Mouse (Mus musculus) limb, embryonic 15.5 days (tissue): ENCODE results near the gene Mki67. TPM values are rescaled to one million over a fixed set of nuclear protein-coding genes. Genes with fewer than 3 reads are reported as not detected.

Source experiments
- ATAC-seq: fragments of 200-750 bp; cut with Nextera tagmentation; 2 replicates; pipeline ENCODE4 v1.8.0; 2017; ENCODE audit warnings: low read depth, moderate TSS enrichment; ENCODE audit not compliant: insufficient number of reproducible peaks, low FRiP score, low TSS enrichment
- H3K27ac ChIP-seq: fragments of 300-500 bp; sonication (generic); 2 replicates; pipeline ENCODE4 v1.5.1; 2015; ENCODE audit warnings: moderate library complexity, mild to moderate bottlenecking, inconsistent platforms
- H3K27me3 ChIP-seq: fragments of 300-500 bp; sonication (generic); 2 replicates; pipeline ENCODE4 v1.6.1; 2015; ENCODE audit warnings: inconsistent platforms
- H3K36me3 ChIP-seq: fragments of 300-500 bp; sonication (generic); 2 replicates; pipeline ENCODE4 v1.6.1; 2015; ENCODE audit warnings: inconsistent platforms
- H3K4me1 ChIP-seq: fragments of 300-500 bp; sonication (generic); 2 replicates; pipeline ENCODE4 v1.6.1; 2015; ENCODE audit warnings: inconsistent platforms
- H3K4me2 ChIP-seq: fragments of 300-500 bp; sonication (generic); 2 replicates; pipeline ENCODE4 v1.6.1; 2015; ENCODE audit warnings: mild to moderate bottlenecking, inconsistent platforms
- H3K4me3 ChIP-seq: fragments of 300-500 bp; sonication (generic); 2 replicates; pipeline ENCODE4 v1.5.1; 2015; ENCODE audit warnings: mild to moderate bottlenecking, inconsistent platforms
- H3K9ac ChIP-seq: fragments of 300-500 bp; sonication (generic); 2 replicates; pipeline ENCODE4 v1.6.1; 2015; ENCODE audit warnings: inconsistent platforms
- H3K9me3 ChIP-seq: fragments of 300-500 bp; sonication (generic); 2 replicates; pipeline ENCODE4 v1.6.1; 2016; ENCODE audit warnings: inconsistent platforms
- WGBS: fragments of 180-500 bp; shearing (Covaris S2); methylation state at CpG from one replicate; pipeline ENCODE4 v1.1.7; 2015; 5-methylcytosine and 5-hydroxymethylcytosine counted together
- polyA plus RNA-seq: library from polyadenylated mRNA; unstranded; fragments of >200 nt; fragmentation: Nextera tagmentation; extraction: Ambion mirVana; gene quantifications from 2 replicates; pipeline ENCODE4 v1.2.1, GENCODE M21; 2015

Gene Mki67
- polyA plus RNA-seq, 1 experiment from 2014 or later = 35.2 TPM

GRCm38 (mm10) chr7:135644452-135644851, 71.7 kb downstream of the Mki67 start:
- Histone ChIP-seq H3K9me3 (no peaks in the 10 kb centered on the region), H3K4me2 (no peak overlapping the region), H3K4me1 (0 out of 2 replicates have a peak, but pooled peaks cover 5% of the 10 kb centered on the region), H3K4me3 (no peak overlapping the region), H3K9ac (no peak overlapping the region), H3K36me3 (no peaks in the 10 kb centered on the region), H3K27me3 (no peaks in the 10 kb centered on the region), H3K27ac (no peak overlapping the region)
- ATAC-seq = no peak
- 88% methylated on average over 1 of the region's 1 CpGs for WGBS

GRCm38 (mm10) chr7:135641698-135642507, 74.3 kb downstream of the Mki67 start:
- no peak overlapping the region for H3K9ac ChIP-seq
- no peaks in the 10 kb centered on the region for H3K9me3 ChIP-seq
- no peak overlapping the region for H3K27ac ChIP-seq
- H3K36me3 ChIP-seq = no peaks in the 10 kb centered on the region
- H3K4me1 ChIP-seq = peaks cover 16% of the 10 kb centered on the region; the same call in 1 of the 2 replicates
- 49% methylated on average over 14 of the region's 14 CpGs for WGBS
- no peak for ATAC-seq
- no peak overlapping the region for H3K4me2 ChIP-seq
- H3K27me3 ChIP-seq = no peaks in the 10 kb centered on the region
- H3K4me3 ChIP-seq = no peak overlapping the region

Other genes with a start within 250 kb of the Mki67 start
- not detected in 2 replicates for gene Clrn3, start 187.7 kb downstream of the Mki67 start, polyA plus RNA-seq
- gene Ptpre, start 178.9 kb downstream of the Mki67 start, polyA plus RNA-seq = 4.5 and 4.9 TPM in 2 replicates